Mouse (Mus musculus): ENCODE data around the gene Aox3.

GRCm38 (mm10) chr1:58111315-58111714 is 1.6 kb upstream of the Aox3 start:
- no peak for TF ChIP-seq CTCF (IDR thresholded peaks at IDR 0.05; ENCODE audit: low read depth, low read length)
- no peak for TF ChIP-seq POLR2A (IDR thresholded peaks at IDR 0.05; ENCODE audit: insufficient read depth, low read length)

Measured in ES-Bruce4 (cell line).